Mouse (Mus musculus) ES-Bruce4 (cell line): ENCODE results near the gene Plpp7. TPM values are rescaled to one million over a fixed set of nuclear protein-coding genes. Genes with fewer than 3 reads are reported as not detected.

Experiments used
- H3K27ac ChIP-seq: 2 replicates; pipeline ENCODE4 v1.5.1; 2012; ENCODE audit warnings: low read length, inconsistent platforms; ENCODE audit not compliant: insufficient read depth
- H3K27me3 ChIP-seq: 2 replicates; pipeline ENCODE4 v1.6.1; 2012; ENCODE audit warnings: mild to moderate bottlenecking, low read length, inconsistent platforms; ENCODE audit not compliant: control insufficient read depth, poor library complexity, insufficient read depth, severe bottlenecking
- H3K36me3 ChIP-seq: 2 replicates; pipeline ENCODE4 v1.6.1; 2012; ENCODE audit warnings: inconsistent platforms, mild to moderate bottlenecking, low read length, moderate library complexity; ENCODE audit not compliant: control insufficient read depth, poor library complexity, insufficient read depth, severe bottlenecking
- H3K4me1 ChIP-seq: one replicate; pipeline ENCODE4 v1.8.1; 2011; ENCODE audit warnings: low read length; ENCODE audit not compliant: control insufficient read depth, insufficient read depth
- H3K4me3 ChIP-seq: 2 replicates; pipeline ENCODE4 v1.5.1; 2011; ENCODE audit warnings: low read depth, mild to moderate bottlenecking, low read length
- H3K9ac ChIP-seq: 2 replicates; pipeline ENCODE4 v1.6.1; 2012; ENCODE audit warnings: low read depth, mild to moderate bottlenecking, inconsistent platforms; ENCODE audit not compliant: poor library complexity, severe bottlenecking
- H3K9me3 ChIP-seq: replicated peaks from 2 replicates; pipeline ENCODE4 v1.6.1; 2012; ENCODE audit warnings: mild to moderate bottlenecking, low read length, inconsistent platforms; ENCODE audit not compliant: control insufficient read depth, poor library complexity, insufficient read depth, severe bottlenecking
- CTCF ChIP-seq: IDR thresholded peaks from one replicate; pipeline ENCODE4 v1.8.1; 2011; ENCODE audit warnings: low read depth, low read length
- EP300 ChIP-seq: IDR thresholded peaks from 2 replicates; pipeline ENCODE4 v1.6.1; 2011; ENCODE audit warnings: low read depth, low read length; ENCODE audit not compliant: insufficient read depth
- POLR2A ChIP-seq: IDR thresholded peaks from one replicate; pipeline ENCODE4 v1.8.1; 2011; ENCODE audit warnings: low read length; ENCODE audit not compliant: insufficient read depth
- polyA plus RNA-seq: library from polyadenylated mRNA; stranded (reverse); fragments of >200 nt; gene quantifications from 2 replicates; pipeline ENCODE4 v1.2.4, GENCODE M21; 2011; ENCODE audit warnings: low read depth; ENCODE audit not compliant: missing spikeins, insufficient read depth, insufficient read length

The Plpp7 gene
- polyA plus RNA-seq, 1 experiment = 1.2 TPM

GRCm38 (mm10) chr2:32112548-32112947, 17.2 kb downstream of the Plpp7 start:
- Histone ChIP-seq H3K36me3 (no peaks in the 10 kb centered on the region), H3K27ac (no peak overlapping the region), H3K9me3 (peaks cover 11% of the 10 kb centered on the region), H3K9ac (no peak overlapping the region), H3K4me1 (no peaks in the 10 kb centered on the region), H3K27me3 (no peaks in the 10 kb centered on the region), H3K4me3 (no peak overlapping the region)
- TF ChIP-seq CTCF = no peak
- TF ChIP-seq EP300 = no peak
- no peak for TF ChIP-seq POLR2A

GRCm38 (mm10) chr2:32115851-32116268, 20.5 kb downstream of the Plpp7 start:
- no peak overlapping the region for H3K27ac ChIP-seq
- TF ChIP-seq EP300 (no peak), CTCF (no peak), POLR2A (no peak)
- H3K4me1 ChIP-seq = no peaks in the 10 kb centered on the region

GRCm38 (mm10) chr2:32119802-32120750, 24.7 kb downstream of the Plpp7 start:
- H3K4me1 ChIP-seq = no peaks in the 10 kb centered on the region

More at GRCm38 (mm10) chr2:32115851-32116268, 20.5 kb downstream of the Plpp7 start:
- H3K9me3 ChIP-seq = peaks cover 18% of the 10 kb centered on the region
- H3K27me3 ChIP-seq = no peaks in the 10 kb centered on the region
- H3K36me3 ChIP-seq = no peaks in the 10 kb centered on the region
- H3K4me3 ChIP-seq = no peak overlapping the region
- no peak overlapping the region for H3K9ac ChIP-seq

GRCm38 (mm10) chr2:32121150-32121549, 25.8 kb downstream of the Plpp7 start:
- Histone ChIP-seq H3K27me3 (no peaks in the 10 kb centered on the region), H3K36me3 (no peaks in the 10 kb centered on the region), H3K9ac (no peak overlapping the region), H3K9me3 (peaks cover 16% of the 10 kb centered on the region), H3K4me1 (no peaks in the 10 kb centered on the region), H3K27ac (no peak overlapping the region), H3K4me3 (no peak overlapping the region)
- TF ChIP-seq CTCF = no peak
- TF ChIP-seq POLR2A = no peak
- no peak for TF ChIP-seq EP300

More at GRCm38 (mm10) chr2:32119802-32120750, 24.7 kb downstream of the Plpp7 start:
- Histone ChIP-seq H3K36me3 (no peaks in the 10 kb centered on the region), H3K9ac (no peak overlapping the region), H3K4me3 (no peak overlapping the region), H3K27ac (no peak overlapping the region), H3K9me3 (peaks cover 18% of the 10 kb centered on the region), H3K27me3 (no peaks in the 10 kb centered on the region)
- no peak for TF ChIP-seq EP300
- no peak for TF ChIP-seq POLR2A
- no peak for TF ChIP-seq CTCF

GRCm38 (mm10) chr2:32121785-32122184, 26.5 kb downstream of the Plpp7 start:
- no peaks in the 10 kb centered on the region for H3K36me3 ChIP-seq
- H3K9ac ChIP-seq = no peak overlapping the region
- H3K27ac ChIP-seq = no peak overlapping the region
- no peaks in the 10 kb centered on the region for H3K4me1 ChIP-seq
- H3K9me3 ChIP-seq = peaks cover 9% of the 10 kb centered on the region
- H3K4me3 ChIP-seq = no peak overlapping the region
- TF ChIP-seq EP300 (no peak), CTCF (no peak), POLR2A (no peak)
- no peaks in the 10 kb centered on the region for H3K27me3 ChIP-seq
